Mouse (Mus musculus) naive thymus-derived CD4-positive, alpha-beta T cell, adult 2 months (primary cell): Measurements from ENCODE around the gene Il4.

Source experiments
- DNase-seq: peaks from one replicate; pipeline ENCODE4 v3.0.0-alpha.2; 2011; ENCODE audit warnings: low read depth

Gene Il4

GRCm38 (mm10) chr11:53624124-53624523, 5.7 kb upstream of the Il4 start:
- DNase-seq = no peak

GRCm38 (mm10) chr11:53623573-53623972, 5.1 kb upstream of the Il4 start:
- DNase-seq = no peak

- DNase-seq = no peak
These were observed 4.0 kb upstream of the Il4 start for GRCm38 (mm10) chr11:53622440-53622806.

- DNase-seq = no peak
These were observed 3.3 kb upstream of the Il4 start for GRCm38 (mm10) chr11:53621582-53622439.

GRCm38 (mm10) chr11:53620094-53620493, 1.6 kb upstream of the Il4 start:
- DNase-seq = no peak

GRCm38 (mm10) chr11:53619428-53619827, 959 bp upstream of the Il4 start:
- no peak for DNase-seq

- no peak for DNase-seq
These were observed 833 bp downstream of the Il4 start for GRCm38 (mm10) chr11:53617562-53618109.

GRCm38 (mm10) chr11:53616748-53617558, 1.5 kb downstream of the Il4 start:
- no peak for DNase-seq

GRCm38 (mm10) chr11:53615575-53615974, 2.9 kb downstream of the Il4 start:
- no peak for DNase-seq

GRCm38 (mm10) chr11:53615172-53615571, 3.3 kb downstream of the Il4 start:
- DNase-seq = no peak

- no peak for DNase-seq
These were observed 8.8 kb downstream of the Il4 start for GRCm38 (mm10) chr11:53609672-53610071.

GRCm38 (mm10) chr11:53609231-53609630, 9.2 kb downstream of the Il4 start:
- DNase-seq = no peak

GRCm38 (mm10) chr11:53605609-53606008, 12.9 kb downstream of the Il4 start:
- DNase-seq = peak; percentile 38

GRCm38 (mm10) chr11:53604983-53605382, 13.5 kb downstream of the Il4 start:
- no peak for DNase-seq

- DNase-seq = no peak
These were observed 27.4 kb downstream of the Il4 start for GRCm38 (mm10) chr11:53591116-53591515.

GRCm38 (mm10) chr11:53590368-53590768, 28.1 kb downstream of the Il4 start:
- DNase-seq = peak; percentile 88

- no peak for DNase-seq
These were observed 30.2 kb downstream of the Il4 start for GRCm38 (mm10) chr11:53588279-53588678.

GRCm38 (mm10) chr11:53585510-53585909, 33.0 kb downstream of the Il4 start:
- no peak for DNase-seq

- DNase-seq = peak; percentile 51
These were observed 33.6 kb downstream of the Il4 start for GRCm38 (mm10) chr11:53584849-53585248.

- DNase-seq = no peak
These were observed 35.3 kb downstream of the Il4 start for GRCm38 (mm10) chr11:53583151-53583550.

- no peak for DNase-seq
These were observed 37.9 kb downstream of the Il4 start for GRCm38 (mm10) chr11:53580562-53580961.

GRCm38 (mm10) chr11:53567224-53568014, 51.0 kb downstream of the Il4 start, which contains the start of gene Kif3a:
Gene Kif3a, plus strand, starts transcription at chr11:53567379.
- DNase-seq = peak; percentile 96
